Mouse (Mus musculus): ENCODE measurements around the gene Cdk14. TPM values are rescaled to one million over a fixed set of nuclear protein-coding genes. Genes with fewer than 3 reads are reported as not detected.
A peak's percentile ranks its signal among the peaks of the same experiment; 100 is the strongest.

Gene Cdk14
- polyA plus RNA-seq, 1 experiment from 2014 or later, result 19.7 TPM

DNA sequence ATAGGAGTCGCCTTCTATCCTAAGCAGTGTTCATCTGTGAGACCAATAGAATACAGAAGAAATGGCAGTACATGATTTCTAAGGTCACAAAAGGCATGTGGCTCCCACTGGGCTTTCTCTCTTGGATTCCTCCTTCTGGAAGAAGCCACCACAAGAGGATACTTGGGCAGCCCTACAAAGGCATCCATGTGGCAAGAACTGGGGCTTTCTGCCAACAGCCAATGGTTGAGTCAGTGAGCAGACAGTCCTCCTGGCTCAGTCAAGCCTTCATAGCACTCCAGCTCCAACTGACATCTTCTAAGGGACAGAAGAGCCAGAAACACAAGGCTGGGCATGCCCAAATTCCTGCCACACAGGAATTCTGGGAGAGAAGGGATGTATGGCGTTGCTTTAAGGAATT, 93.4 kb downstream of the Cdk14 start:
- ATAC-seq, result no peak

GRCm38 (mm10) chr5:5322699-5323098, 97.4 kb downstream of the Cdk14 start:
- no peaks in the 10 kb centered on the region for H3K9me3 ChIP-seq (ENCODE audit: low read length)
- DNase-seq (ENCODE audit: low spot score) (no peak), ATAC-seq (no peak)
- TF ChIP-seq EP300 (IDR thresholded peaks at IDR 0.05) (no peak), CTCF (IDR thresholded peaks at IDR 0.05) (peak; percentile 47)
- H3K4me2 ChIP-seq (replicated peaks; ENCODE audit: low read depth, low read length), result no peak overlapping the region
- 88% methylated on average over 8 of the region's 8 CpGs for WGBS
- H3K4me1 ChIP-seq (ENCODE audit: insufficient read depth, low read depth, low read length), result peaks cover 8% of the 10 kb centered on the region; the same call in 1 of the 2 replicates
- H3K9ac ChIP-seq (replicated peaks; ENCODE audit: low read depth), result no peak overlapping the region
- no peak overlapping the region for H3K27ac ChIP-seq (ENCODE audit: low read length)
- no peaks in the 10 kb centered on the region for H3K27me3 ChIP-seq (replicated peaks; ENCODE audit: insufficient read depth, low read length)
- no peak overlapping the region for H3K4me3 ChIP-seq (ENCODE audit: low read depth, low read length)
- H3K36me3 ChIP-seq (ENCODE audit: insufficient read depth, low read length), result no peaks in the 10 kb centered on the region

More for the DNA sequence above, 93.4 kb downstream of the Cdk14 start:
- Histone ChIP-seq H3K27me3 (replicated peaks; ENCODE audit: insufficient read depth, low read length) (no peaks in the 10 kb centered on the region), H3K9ac (replicated peaks; ENCODE audit: low read depth) (no peak overlapping the region), H3K4me1 (ENCODE audit: insufficient read depth, low read depth, low read length) (no peaks in the 10 kb centered on the region), H3K4me2 (replicated peaks; ENCODE audit: low read depth, low read length) (no peak overlapping the region), H3K4me3 (ENCODE audit: low read depth, low read length) (no peak overlapping the region), H3K27ac (ENCODE audit: low read length) (no peak overlapping the region), H3K36me3 (ENCODE audit: insufficient read depth, low read length) (no peaks in the 10 kb centered on the region), H3K9me3 (ENCODE audit: low read length) (no peaks in the 10 kb centered on the region)
- WGBS, result 87% methylated on average over 2 of the region's 2 CpGs
- TF ChIP-seq CTCF (IDR thresholded peaks at IDR 0.05) (no peak), EP300 (IDR thresholded peaks at IDR 0.05) (no peak)
- peak; percentile 20 for DNase-seq (ENCODE audit: low spot score)

- H3K27ac ChIP-seq (ENCODE audit: low read length), result peak overlapping the region; percentile 34
- H3K27me3 ChIP-seq (replicated peaks; ENCODE audit: insufficient read depth, low read length), result no peaks in the 10 kb centered on the region
- no peaks in the 10 kb centered on the region for H3K9me3 ChIP-seq (ENCODE audit: low read length)
- no peak overlapping the region for H3K4me3 ChIP-seq (ENCODE audit: low read depth, low read length)
- no peak for TF ChIP-seq CTCF (IDR thresholded peaks at IDR 0.05)
- TF ChIP-seq EP300 (IDR thresholded peaks at IDR 0.05), result peak; percentile 70
- H3K4me2 ChIP-seq (replicated peaks; ENCODE audit: low read depth, low read length), result no peak overlapping the region; the same call in 1 of the 2 replicates
- DNase-seq (ENCODE audit: low spot score), result peak; percentile 87
- 21% methylated on average over 2 of the region's 2 CpGs for WGBS
- peaks cover 8% of the 10 kb centered on the region; the same call in 1 of the 2 replicates for H3K4me1 ChIP-seq (ENCODE audit: insufficient read depth, low read depth, low read length)
- H3K9ac ChIP-seq (replicated peaks; ENCODE audit: low read depth), result no peak overlapping the region
- H3K36me3 ChIP-seq (ENCODE audit: insufficient read depth, low read length), result no peaks in the 10 kb centered on the region
- peak; percentile 83 for ATAC-seq
Measured at GRCm38 (mm10) chr5:5320506-5321181, 99.5 kb downstream of the Cdk14 start.

DNA sequence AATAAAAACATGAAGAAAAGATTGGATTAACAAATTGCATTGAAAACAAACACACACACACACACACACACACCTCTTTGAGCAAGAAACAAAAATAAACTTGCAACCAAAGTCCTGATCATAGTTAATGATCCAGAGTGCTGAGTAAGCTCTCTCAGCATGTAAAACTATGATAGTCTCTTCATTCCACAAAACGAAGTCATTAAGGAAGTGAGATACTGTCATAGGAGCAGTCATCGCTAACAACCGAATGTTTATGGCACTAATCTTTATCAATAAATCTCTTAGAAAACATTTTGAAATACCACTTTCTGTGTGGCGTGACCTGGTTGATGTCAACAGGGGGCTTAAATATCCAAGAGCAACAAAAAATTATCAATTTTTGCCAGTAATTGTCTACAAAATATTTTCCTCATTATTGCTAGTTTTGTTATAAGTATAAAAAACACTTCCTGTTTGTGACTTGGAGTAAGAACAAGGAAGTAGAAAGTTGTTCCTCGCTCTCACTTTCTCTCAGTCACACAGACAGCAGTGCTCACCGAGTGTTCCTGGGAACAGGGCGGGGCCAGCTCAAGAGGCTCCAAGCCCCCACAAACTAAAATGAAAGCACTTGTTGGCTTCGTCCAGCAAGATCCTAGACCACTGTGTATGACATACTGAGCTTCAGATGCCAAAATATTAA, 100.1 kb downstream of the Cdk14 start:
- TF ChIP-seq CTCF (IDR thresholded peaks at IDR 0.05), result no peak
- 0 out of 2 replicates have a peak, but pooled peaks have one; percentile 24 for TF ChIP-seq EP300 (IDR thresholded peaks at IDR 0.05)
- no peak overlapping the region for H3K4me3 ChIP-seq (ENCODE audit: low read depth, low read length)
- peaks cover 8% of the 10 kb centered on the region; the same call in 1 of the 2 replicates for H3K4me1 ChIP-seq (ENCODE audit: insufficient read depth, low read depth, low read length)
- no peak overlapping the region for H3K9ac ChIP-seq (replicated peaks; ENCODE audit: low read depth)
- 44% methylated on average over 8 of the region's 8 CpGs for WGBS
- ATAC-seq (peak; percentile 71), DNase-seq (ENCODE audit: low spot score) (peak; percentile 70)
- H3K27me3 ChIP-seq (replicated peaks; ENCODE audit: insufficient read depth, low read length), result no peaks in the 10 kb centered on the region
- no peaks in the 10 kb centered on the region for H3K36me3 ChIP-seq (ENCODE audit: insufficient read depth, low read length)
- no peaks in the 10 kb centered on the region for H3K9me3 ChIP-seq (ENCODE audit: low read length)
- peak overlapping the region; percentile 34 for H3K27ac ChIP-seq (ENCODE audit: low read length)
- no peak overlapping the region; the same call in 1 of the 2 replicates for H3K4me2 ChIP-seq (replicated peaks; ENCODE audit: low read depth, low read length)

DNA sequence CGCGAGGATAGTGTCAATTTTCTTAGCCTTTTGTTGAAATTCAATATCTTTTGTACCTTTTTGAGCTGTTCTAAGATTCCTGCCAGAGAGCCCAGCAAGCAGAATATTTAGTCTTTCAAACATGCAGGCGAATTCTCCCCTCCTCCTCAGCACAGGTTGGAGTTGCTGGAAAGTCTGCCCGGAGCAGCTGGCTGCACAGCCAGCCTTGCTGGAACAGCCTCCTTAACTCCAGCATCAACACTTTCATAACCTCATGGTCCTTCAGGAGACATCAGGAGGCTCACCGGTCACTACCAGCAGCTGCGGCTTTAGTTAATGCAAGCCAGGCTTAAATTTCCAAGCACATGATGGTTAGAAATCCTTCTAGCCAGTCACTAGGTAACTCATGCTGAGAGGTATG, 105.8 kb downstream of the Cdk14 start:
- no peak for TF ChIP-seq EP300 (IDR thresholded peaks at IDR 0.05)
- ATAC-seq (no peak), DNase-seq (ENCODE audit: low spot score) (no peak)
- Histone ChIP-seq H3K4me2 (replicated peaks; ENCODE audit: low read depth, low read length) (no peak overlapping the region), H3K36me3 (ENCODE audit: insufficient read depth, low read length) (no peaks in the 10 kb centered on the region), H3K9me3 (ENCODE audit: low read length) (no peaks in the 10 kb centered on the region), H3K4me1 (ENCODE audit: insufficient read depth, low read depth, low read length) (peaks cover 1% of the 10 kb centered on the region; the same call in 1 of the 2 replicates), H3K9ac (replicated peaks; ENCODE audit: low read depth) (no peak overlapping the region), H3K4me3 (ENCODE audit: low read depth, low read length) (no peak overlapping the region), H3K27ac (ENCODE audit: low read length) (no peak overlapping the region), H3K27me3 (replicated peaks; ENCODE audit: insufficient read depth, low read length) (no peaks in the 10 kb centered on the region)
- WGBS, result 75% methylated on average over 6 of the region's 6 CpGs

DNA sequence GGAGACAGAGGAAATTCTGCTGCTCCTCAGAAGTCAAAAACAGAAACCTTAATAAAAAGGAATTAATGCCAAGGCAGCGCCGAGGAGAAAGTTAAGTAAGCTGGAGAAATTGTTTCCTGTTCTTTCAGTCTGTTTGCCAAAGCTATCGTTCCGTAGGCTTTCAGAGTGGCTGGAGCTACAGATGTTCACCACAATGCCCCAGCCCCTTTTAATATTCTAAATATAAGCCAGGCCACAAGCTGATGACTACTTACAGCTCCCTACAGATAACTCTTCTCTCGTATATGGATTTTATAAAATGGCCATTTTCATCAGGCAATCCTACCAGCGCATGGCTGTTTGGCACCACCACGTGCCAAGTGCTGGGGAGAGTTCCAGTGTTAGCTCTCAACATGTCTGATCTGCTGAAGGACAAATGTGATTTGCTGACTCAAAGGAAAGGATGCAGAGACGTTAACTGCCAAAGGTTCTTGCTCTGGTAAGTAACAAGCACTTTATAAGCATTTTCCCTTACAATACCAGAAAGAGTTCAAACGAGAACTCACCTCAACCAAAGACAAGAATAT, 106.8 kb downstream of the Cdk14 start:
- Histone ChIP-seq H3K9ac (replicated peaks; ENCODE audit: low read depth) (no peak overlapping the region), H3K27me3 (replicated peaks; ENCODE audit: insufficient read depth, low read length) (no peaks in the 10 kb centered on the region), H3K9me3 (ENCODE audit: low read length) (no peaks in the 10 kb centered on the region), H3K4me2 (replicated peaks; ENCODE audit: low read depth, low read length) (peak overlapping the region; percentile 36), H3K4me1 (ENCODE audit: insufficient read depth, low read depth, low read length) (no peaks in the 10 kb centered on the region; the same call in 1 of the 2 replicates), H3K36me3 (ENCODE audit: insufficient read depth, low read length) (no peaks in the 10 kb centered on the region), H3K27ac (ENCODE audit: low read length) (0 out of 2 replicates have a peak overlapping the region, but pooled peaks have one; percentile 33), H3K4me3 (ENCODE audit: low read depth, low read length) (no peak overlapping the region)
- WGBS, result 32% methylated on average over 9 of the region's 9 CpGs
- DNase-seq (ENCODE audit: low spot score), result peak; percentile 57
- TF ChIP-seq EP300 (IDR thresholded peaks at IDR 0.05) (no peak), CTCF (IDR thresholded peaks at IDR 0.05) (no peak)
- ATAC-seq, result peak; percentile 37; the same call in 1 of the 2 replicates
